Mouse (Mus musculus) G1E-ER4 (cell line): Measurements from ENCODE around the gene Creb1. TPM values are rescaled to one million over a fixed set of nuclear protein-coding genes. Genes with fewer than 3 reads are reported as not detected.

Experiments
- GATA1 ChIP-seq: IDR thresholded peaks from one replicate; pipeline ENCODE4 v1.8.0; 2012; ENCODE audit warnings: low read length, inconsistent platforms
- polyA plus RNA-seq: library from polyadenylated mRNA; stranded (reverse); fragments of >175 nt; gene quantifications from 2 replicates; pipeline ENCODE4 v1.2.3, GENCODE M21; 2012

The Creb1 gene
- polyA plus RNA-seq, 1 experiment, result 21.2 TPM

DNA sequence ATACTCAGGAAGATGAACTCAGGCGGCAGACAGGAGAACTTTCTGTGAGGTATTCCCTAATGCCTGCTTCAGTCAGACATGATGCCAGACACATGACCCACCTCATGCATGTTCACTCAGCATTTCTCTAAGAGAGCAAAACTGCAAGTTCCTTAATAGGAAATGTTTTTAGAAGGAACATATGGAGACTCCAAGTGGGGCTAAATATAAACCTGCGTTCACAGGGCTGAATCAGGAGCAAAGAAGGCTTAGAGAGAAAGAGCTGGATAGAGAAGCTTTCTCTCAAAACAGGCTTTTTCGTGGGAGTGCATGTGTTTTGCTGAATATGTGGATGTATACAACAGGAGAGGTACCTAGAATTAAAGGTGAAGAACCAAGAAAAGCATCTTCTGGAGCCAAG, 100.8 kb downstream of the Creb1 start:
- no peak for TF ChIP-seq GATA1

DNA sequence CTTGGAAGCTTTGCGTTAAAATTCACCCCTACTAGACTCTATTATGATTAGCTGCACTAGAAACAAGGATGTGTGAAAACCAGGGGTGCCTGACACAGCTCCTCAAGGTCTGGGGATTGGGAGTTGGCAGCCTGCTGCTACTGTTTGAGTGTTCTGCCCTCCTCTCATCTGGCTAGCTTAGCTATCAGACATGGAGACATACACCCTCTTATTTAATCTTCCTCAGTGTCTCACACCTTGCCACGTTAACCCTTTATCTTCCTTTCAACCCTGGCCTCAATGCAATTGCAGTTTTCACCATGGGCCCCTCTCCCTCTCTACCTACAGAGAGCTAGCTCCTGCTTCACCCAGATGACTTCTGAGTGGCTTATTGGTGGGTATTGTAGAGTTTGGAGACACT, 103.2 kb downstream of the Creb1 start:
- no peak for TF ChIP-seq GATA1

DNA sequence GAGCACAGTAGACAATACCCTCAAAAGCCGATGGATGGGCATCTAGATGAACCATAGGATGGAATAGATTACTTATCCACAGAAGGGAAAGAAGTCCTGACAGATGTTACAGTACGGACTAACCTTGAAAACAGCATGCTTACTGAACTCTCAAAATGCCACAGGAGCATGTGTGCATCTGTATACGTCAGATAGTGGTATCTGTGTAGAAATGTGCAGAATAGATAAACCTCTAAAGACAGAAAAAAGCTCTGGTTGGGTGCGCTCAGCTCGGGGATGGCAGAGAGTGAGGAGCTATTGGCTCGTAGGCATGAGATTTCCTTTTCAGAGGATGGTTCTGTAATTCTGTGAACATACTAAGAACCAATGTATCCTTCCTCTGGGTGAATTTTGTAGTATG, 106.8 kb downstream of the Creb1 start:
- peak; percentile 39 for TF ChIP-seq GATA1

DNA sequence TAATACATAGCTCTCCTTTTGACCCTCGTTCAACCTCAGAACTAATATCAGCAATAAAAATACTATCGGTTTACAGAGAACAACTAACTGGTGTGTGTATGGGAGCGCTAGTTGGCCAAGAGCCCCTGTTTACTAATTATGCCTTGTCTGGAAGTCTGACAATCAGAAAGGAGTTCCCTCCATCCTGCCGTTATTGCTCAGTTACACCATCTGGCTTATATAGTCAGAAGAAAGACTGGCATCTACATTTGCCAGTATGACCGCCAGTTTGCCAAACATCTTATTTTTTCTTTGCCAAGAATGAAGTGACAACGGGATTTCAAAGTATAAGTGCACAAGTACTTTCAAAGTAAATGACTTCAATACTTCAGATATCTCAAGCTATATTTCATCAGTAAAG, 108.6 kb downstream of the Creb1 start:
- TF ChIP-seq GATA1, result no peak

DNA sequence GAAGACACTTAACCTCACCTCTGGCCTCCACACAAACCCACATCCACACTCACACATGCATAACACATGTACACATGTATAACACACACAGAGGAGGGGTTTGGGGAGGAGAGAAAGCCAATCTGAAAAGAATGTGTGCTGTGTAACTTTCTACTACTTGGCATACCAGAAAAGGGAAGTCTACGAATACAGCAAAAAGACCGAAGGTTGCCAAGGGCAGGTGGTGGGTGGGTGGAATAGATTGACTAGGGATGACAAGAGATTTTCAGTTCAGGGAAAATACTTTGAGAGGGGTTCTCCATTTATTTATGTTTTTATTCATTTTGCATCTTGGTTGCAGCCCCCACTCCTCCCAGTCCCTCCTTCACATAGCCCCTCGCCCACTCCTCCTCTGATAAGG, 112.1 kb downstream of the Creb1 start:
- TF ChIP-seq GATA1, result no peak

DNA sequence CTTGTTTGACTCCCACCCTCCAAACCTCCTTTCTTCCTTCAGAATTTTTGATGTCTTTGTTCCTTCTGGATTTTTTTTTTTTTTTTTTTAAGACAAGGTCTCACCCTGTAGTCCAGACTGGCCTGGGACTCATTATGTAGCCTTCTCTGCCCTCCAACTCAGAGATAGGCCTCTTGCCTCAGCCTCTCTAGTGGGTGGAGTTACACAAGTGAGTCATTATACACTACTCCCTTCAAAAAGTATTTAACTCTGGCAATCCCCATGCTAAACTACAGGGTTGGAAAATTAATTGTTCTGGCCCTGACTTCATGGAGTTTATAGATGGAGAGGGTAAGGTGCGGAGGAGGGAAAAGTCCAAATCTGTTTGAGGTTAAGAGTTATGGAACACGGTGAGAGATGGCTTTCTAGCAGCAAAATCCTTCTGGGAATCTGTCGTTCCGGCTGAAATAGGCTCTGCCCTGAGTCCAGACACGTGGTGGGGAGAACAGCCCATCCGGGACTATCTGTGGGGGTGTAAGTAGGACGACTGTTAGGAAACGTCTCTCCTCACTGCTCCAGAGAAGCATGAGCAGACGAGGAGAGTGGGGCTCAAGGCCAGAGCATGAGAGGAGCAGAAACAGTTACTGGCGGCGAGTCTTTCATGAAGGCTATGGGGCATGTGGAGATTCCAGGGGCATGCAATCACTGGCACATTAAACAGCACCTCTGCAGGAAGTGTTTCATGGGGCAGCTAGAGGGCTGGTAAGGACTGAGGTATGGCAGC, 117.1 kb downstream of the Creb1 start:
- no peak for TF ChIP-seq GATA1

DNA sequence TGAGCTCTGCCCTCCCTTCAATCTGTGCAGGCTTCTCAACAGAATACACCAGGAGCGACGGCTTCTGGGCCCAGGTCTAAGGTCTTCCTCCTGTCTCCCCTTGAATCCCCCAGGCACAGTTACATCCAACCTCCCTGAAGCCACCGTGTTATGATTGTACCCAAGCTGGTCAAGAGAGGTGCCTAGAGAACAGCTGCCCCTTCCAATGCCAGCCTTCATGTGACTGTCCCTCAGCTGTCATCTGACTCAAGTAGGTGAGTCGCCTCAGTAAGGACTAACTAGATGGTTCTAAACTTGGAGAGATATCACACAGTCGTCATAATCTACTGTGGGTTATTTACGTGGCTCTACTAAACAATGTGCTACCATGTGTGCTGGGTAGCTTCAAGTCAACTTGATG, 121.3 kb downstream of the Creb1 start:
- TF ChIP-seq GATA1, result no peak

Other genes with a start within 250 kb of the Creb1 start
- 11.7 and 22.5 TPM in 2 replicates for gene Mettl21a, start 84.6 kb downstream of the Creb1 start, polyA plus RNA-seq
- 47.6 and 81.3 TPM in 2 replicates for gene Ccnyl1, start 157.8 kb downstream of the Creb1 start, polyA plus RNA-seq
- 10.2 and 13.7 TPM in 2 replicates for gene Fzd5, start 205.1 kb downstream of the Creb1 start, polyA plus RNA-seq